In genomic region chr4:66556936-66557335, GRCm38 (mm10) we compare ENCODE assay signal across 16 mouse cellular contexts.
"Had no signal": no experiment of that assay in that cellular context is flagged by ENCODE, and none has a peak within 500 bp of the region (broad histone marks: within the 10 kb centered on the region; RNA-seq: fewer than 3 reads in every experiment).

No protein-coding gene starts in this region.

- H3K27ac ChIP-seq: kidney, embryonic 15.5 days; left cerebral cortex, adult 2 months; liver, embryonic 13.5 days; neural tube, embryonic 12.5 days; neural tube, embryonic 15.5 days had no signal

- H3K9me3 ChIP-seq: kidney, embryonic 15.5 days; liver, embryonic 13.5 days; neural tube, embryonic 12.5 days; neural tube, embryonic 15.5 days had no signal

- H3K4me3 ChIP-seq: kidney, embryonic 15.5 days; left cerebral cortex, adult 2 months; liver, embryonic 13.5 days; neural tube, embryonic 12.5 days; neural tube, embryonic 15.5 days had no signal

- DNase-seq: kidney, postnatal 10 days; kidney, postnatal 36 days; layer of hippocampus, postnatal 36 days; liver, embryonic 13.5 days; lung, adult 2 months; lung, postnatal 14 days; lung, postnatal 4 days; midbrain, embryonic 14.5 days; right cerebral cortex, adult 18-20 months; thymus, adult 18-20 months; thymus, postnatal 36 days had no signal

- H3K36me3 ChIP-seq: kidney, embryonic 15.5 days; liver, embryonic 13.5 days; neural tube, embryonic 12.5 days; neural tube, embryonic 15.5 days had no signal

- H3K4me2 ChIP-seq: kidney, embryonic 15.5 days; liver, embryonic 13.5 days; midbrain, embryonic 11.5 days; neural tube, embryonic 12.5 days; neural tube, embryonic 15.5 days had no signal

- H3K4me1 ChIP-seq: kidney, embryonic 15.5 days; liver, embryonic 13.5 days; neural tube, embryonic 12.5 days; neural tube, embryonic 15.5 days had no signal

- H3K9ac ChIP-seq: kidney, embryonic 15.5 days; liver, embryonic 13.5 days; neural tube, embryonic 12.5 days; neural tube, embryonic 15.5 days had no signal

- H3K27me3 ChIP-seq: kidney, embryonic 15.5 days; liver, embryonic 13.5 days; neural tube, embryonic 12.5 days; neural tube, embryonic 15.5 days had no signal
